Mouse (Mus musculus): Measurements from ENCODE around the gene Tiam2. TPM values are rescaled to one million over a fixed set of nuclear protein-coding genes. Genes with fewer than 3 reads are reported as not detected.

Tiam2 gene
- total and polyA plus RNA-seq, 3 experiments, result 0.42 to 1.9 TPM; not detected in 1

DNA sequence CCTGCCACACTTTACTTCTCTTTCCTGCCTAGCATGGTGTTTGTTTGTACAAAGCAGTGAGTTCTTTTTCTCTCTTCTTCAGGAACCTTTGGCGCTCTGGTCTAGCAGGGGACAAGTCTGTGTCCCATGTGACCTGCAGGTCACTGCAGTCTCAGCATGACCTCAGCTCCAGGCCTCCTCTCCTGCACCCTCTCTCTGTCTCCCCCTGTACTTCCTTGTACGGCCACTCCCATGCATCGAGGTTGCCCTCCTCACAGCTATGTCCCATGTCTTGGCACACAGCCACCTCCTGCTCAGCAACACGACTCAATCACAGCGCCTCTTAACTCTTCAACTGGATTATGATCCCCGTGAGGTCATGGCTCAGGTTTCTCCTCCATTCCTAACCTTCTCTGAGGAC is 26.9 kb upstream of the Tiam2 start:
- DNase-seq (ENCODE audit: low read depth, low spot score), result no peak
- Histone ChIP-seq H3K27ac (ENCODE audit: control insufficient read depth, low read depth, low read length) (no peak overlapping the region), H3K4me3 (ENCODE audit: control insufficient read depth in 1 of 2, insufficient read depth in 1 of 2, low read depth in 2 of 2, low read length in 2 of 2) (no peak overlapping the region), H3K9me3 (replicated peaks; ENCODE audit: insufficient read depth, low read length) (no peaks in the 10 kb centered on the region), H3K9ac (ENCODE audit: control insufficient read depth, low read depth, low read length, poor library complexity, severe bottlenecking) (no peak overlapping the region), H3K36me3 (ENCODE audit: control insufficient read depth in 1 of 2, insufficient read depth in 2 of 2, low read length in 2 of 2) (no peaks in the 10 kb centered on the region), H3K27me3 (ENCODE audit: control insufficient read depth in 1 of 2, insufficient read depth in 2 of 2, low read length in 2 of 2) (no peaks in the 10 kb centered on the region), H3K79me2 (ENCODE audit: control insufficient read depth, insufficient read depth, low read length, poor library complexity) (no peaks in the 10 kb centered on the region), H3K4me1 (ENCODE audit: control insufficient read depth in 1 of 2, insufficient read depth in 2 of 2, low read length in 2 of 2) (no peaks in the 10 kb centered on the region; a peak in 1 of 4 replicates)
- TF ChIP-seq MAX (IDR thresholded peaks at IDR 0.05; ENCODE audit: low read length) (no peak), CHD1 (IDR thresholded peaks at IDR 0.05; ENCODE audit: low read depth, low read length) (no peak), E2F4 (IDR thresholded peaks at IDR 0.05; ENCODE audit: borderline replicate concordance, low read depth, low read length) (no peak), MAFK (IDR thresholded peaks at IDR 0.05; ENCODE audit: borderline replicate concordance, low read depth, low read length) (no peak), SMC3 (IDR thresholded peaks at IDR 0.05; ENCODE audit: low read depth, low read length) (no peak)

DNA sequence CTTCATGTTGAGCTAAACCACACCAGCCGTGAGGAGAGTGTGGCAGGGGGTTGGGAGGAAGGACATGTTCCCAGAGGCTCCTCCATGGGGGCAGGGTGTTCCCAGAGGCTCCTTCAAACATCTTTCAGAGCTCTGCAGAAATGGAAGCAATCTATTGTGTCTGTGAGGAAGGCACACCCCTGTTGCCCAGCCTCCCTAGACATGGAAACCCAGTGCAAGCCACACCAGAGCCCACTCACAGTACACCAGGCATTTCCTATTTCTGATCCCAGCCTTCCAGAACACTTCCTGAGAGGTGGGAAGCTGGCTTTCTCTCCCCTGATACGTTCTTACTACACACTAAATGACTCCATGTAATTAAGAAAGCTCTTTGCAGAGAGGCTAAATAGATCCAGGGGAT is 20.4 kb upstream of the Tiam2 start:
- H3K36me3 ChIP-seq (ENCODE audit: control insufficient read depth in 1 of 2, insufficient read depth in 2 of 2, low read length in 2 of 2), result no peaks in the 10 kb centered on the region
- TF ChIP-seq CHD2 (IDR thresholded peaks at IDR 0.05; ENCODE audit: low read length) (no peak), MAZ (IDR thresholded peaks at IDR 0.05; ENCODE audit: low read depth, low read length) (no peak), MYC (IDR thresholded peaks at IDR 0.05; ENCODE audit: low read depth, low read length) (no peak), ZNF384 (IDR thresholded peaks at IDR 0.05; ENCODE audit: low read depth, low read length) (no peak), USF1 (IDR thresholded peaks at IDR 0.05; ENCODE audit: low read depth, low read length) (no peak), MXI1 (IDR thresholded peaks at IDR 0.05; ENCODE audit: low read depth, low read length) (no peak), CHD1 (IDR thresholded peaks at IDR 0.05; ENCODE audit: low read depth, low read length) (no peak), SMC3 (IDR thresholded peaks at IDR 0.05; ENCODE audit: low read depth, low read length) (no peak), ELF1 (IDR thresholded peaks at IDR 0.05; ENCODE audit: low read depth, low read length) (no peak), BHLHE40 (IDR thresholded peaks at IDR 0.05; ENCODE audit: borderline replicate concordance, low read depth, low read length) (no peak), GABPA (IDR thresholded peaks at IDR 0.05; ENCODE audit: low read depth, low read length) (no peak), SIN3A (IDR thresholded peaks at IDR 0.05; ENCODE audit: low read length) (no peak), KAT2A (conservative IDR thresholded peaks at IDR 0.05; ENCODE audit: low read depth, low read length) (no peak), MAFK (IDR thresholded peaks at IDR 0.05; ENCODE audit: borderline replicate concordance, low read depth, low read length) (no peak)
- no peaks in the 10 kb centered on the region for H3K27me3 ChIP-seq (ENCODE audit: control insufficient read depth in 1 of 2, insufficient read depth in 2 of 2, low read length in 2 of 2)
- no peaks in the 10 kb centered on the region for H3K4me1 ChIP-seq (ENCODE audit: control insufficient read depth in 1 of 2, insufficient read depth in 2 of 2, low read length in 2 of 2)
- no peak for DNase-seq (ENCODE audit: low read depth, low spot score)
- H3K79me2 ChIP-seq (ENCODE audit: control insufficient read depth, insufficient read depth, low read length, poor library complexity), result no peaks in the 10 kb centered on the region
- H3K9ac ChIP-seq (ENCODE audit: control insufficient read depth, low read depth, low read length, poor library complexity, severe bottlenecking), result no peak overlapping the region
- H3K27ac ChIP-seq (ENCODE audit: control insufficient read depth, low read depth, low read length), result no peak overlapping the region
- H3K9me3 ChIP-seq (replicated peaks; ENCODE audit: insufficient read depth, low read length), result no peaks in the 10 kb centered on the region
- H3K4me3 ChIP-seq (ENCODE audit: control insufficient read depth in 1 of 2, insufficient read depth in 1 of 2, low read depth in 2 of 2, low read length in 2 of 2), result no peak overlapping the region

All from MEL (cell line).